Mouse (Mus musculus) stomach, embryonic 15.5 days (tissue): ENCODE measurements around the gene Bmp7. TPM values are rescaled to one million over a fixed set of nuclear protein-coding genes. Genes with fewer than 3 reads are reported as not detected.

Experiments
- ATAC-seq: fragments of 200-750 bp; cut with Nextera tagmentation; 2 replicates; pipeline ENCODE4 v1.8.0; 2017; ENCODE audit warnings: low read depth, moderate number of reproducible peaks, moderate TSS enrichment; ENCODE audit not compliant: insufficient read depth, low FRiP score
- H3K27ac ChIP-seq: fragments of 300-500 bp; sonication (generic); 2 replicates; pipeline ENCODE4 v1.5.1; 2015; ENCODE audit warnings: mild to moderate bottlenecking, inconsistent platforms
- H3K27me3 ChIP-seq: fragments of 300-500 bp; sonication (generic); replicated peaks from 2 replicates; pipeline ENCODE4 v1.6.1; 2015; ENCODE audit warnings: inconsistent platforms
- H3K36me3 ChIP-seq: fragments of 300-500 bp; sonication (generic); 2 replicates; pipeline ENCODE4 v1.6.1; 2015; ENCODE audit warnings: inconsistent platforms
- H3K4me1 ChIP-seq: fragments of 300-500 bp; sonication (generic); 2 replicates; pipeline ENCODE4 v1.6.1; 2015; ENCODE audit warnings: inconsistent platforms
- H3K4me2 ChIP-seq: fragments of 300-500 bp; sonication (generic); 2 replicates; pipeline ENCODE4 v1.6.1; 2015; ENCODE audit warnings: mild to moderate bottlenecking, inconsistent platforms
- H3K4me3 ChIP-seq: fragments of 300-500 bp; sonication (generic); replicated peaks from 2 replicates; pipeline ENCODE4 v1.5.1; 2015; ENCODE audit warnings: inconsistent platforms
- H3K9ac ChIP-seq: fragments of 300-500 bp; sonication (generic); 2 replicates; pipeline ENCODE4 v1.6.1; 2015; ENCODE audit warnings: inconsistent platforms
- H3K9me3 ChIP-seq: fragments of 300-500 bp; sonication (generic); 2 replicates; pipeline ENCODE4 v1.6.1; 2016; ENCODE audit warnings: inconsistent platforms
- WGBS: fragments of 180-500 bp; shearing (Covaris S2); methylation state at CpG from one replicate; pipeline ENCODE4 v1.1.7; 2015; 5-methylcytosine and 5-hydroxymethylcytosine counted together
- polyA plus RNA-seq: library from polyadenylated mRNA; unstranded; fragments of >200 nt; fragmentation: Nextera tagmentation; extraction: Ambion mirVana; gene quantifications from 2 replicates; pipeline ENCODE4 v1.2.1, GENCODE M21; 2015

The Bmp7 gene
- polyA plus RNA-seq, 1 experiment from 2014 or later: 22.9 TPM

- H3K4me1 ChIP-seq: peaks cover 24% of the 10 kb centered on the region
These were observed 96.2 kb downstream of the Bmp7 start for GRCm38 (mm10) chr2:172843903-172844302.

GRCm38 (mm10) chr2:172842306-172842705, 97.8 kb downstream of the Bmp7 start:
- no peak overlapping the region for H3K27ac ChIP-seq
- no peak for ATAC-seq

More at GRCm38 (mm10) chr2:172843903-172844302, 96.2 kb downstream of the Bmp7 start:
- Histone ChIP-seq H3K4me3 (no peak overlapping the region), H3K36me3 (no peaks in the 10 kb centered on the region), H3K4me2 (no peak overlapping the region), H3K9ac (no peak overlapping the region), H3K27me3 (no peaks in the 10 kb centered on the region), H3K9me3 (no peaks in the 10 kb centered on the region), H3K27ac (no peak overlapping the region)
- no peak for ATAC-seq
- WGBS: 80% methylated on average over 9 of the region's 9 CpGs

GRCm38 (mm10) chr2:172840905-172841750, 99.0 kb downstream of the Bmp7 start:
- no peaks in the 10 kb centered on the region for H3K36me3 ChIP-seq
- H3K4me3 ChIP-seq: no peak overlapping the region
- no peak overlapping the region for H3K9ac ChIP-seq
- peaks cover 22% of the 10 kb centered on the region for H3K4me1 ChIP-seq
- ATAC-seq: no peak
- no peak overlapping the region for H3K4me2 ChIP-seq
- no peaks in the 10 kb centered on the region for H3K27me3 ChIP-seq
- no peaks in the 10 kb centered on the region for H3K9me3 ChIP-seq
- H3K27ac ChIP-seq: no peak overlapping the region
- 58% methylated on average over 11 of the region's 11 CpGs for WGBS

More at GRCm38 (mm10) chr2:172842306-172842705, 97.8 kb downstream of the Bmp7 start:
- no peaks in the 10 kb centered on the region for H3K27me3 ChIP-seq
- 79% methylated on average over 4 of the region's 4 CpGs for WGBS
- H3K9me3 ChIP-seq: no peaks in the 10 kb centered on the region
- no peaks in the 10 kb centered on the region for H3K36me3 ChIP-seq
- H3K4me2 ChIP-seq: no peak overlapping the region
- peaks cover 23% of the 10 kb centered on the region for H3K4me1 ChIP-seq
- no peak overlapping the region for H3K4me3 ChIP-seq
- no peak overlapping the region for H3K9ac ChIP-seq

GRCm38 (mm10) chr2:172839317-172839980, 100.7 kb downstream of the Bmp7 start:
- 0 out of 2 replicates have a peak, but pooled peaks cover 9% of the 10 kb centered on the region for H3K4me1 ChIP-seq
- ATAC-seq: no peak
- H3K4me3 ChIP-seq: no peak overlapping the region
- no peaks in the 10 kb centered on the region for H3K9me3 ChIP-seq
- no peak overlapping the region for H3K9ac ChIP-seq
- no peak overlapping the region for H3K4me2 ChIP-seq
- H3K27ac ChIP-seq: no peak overlapping the region
- no peaks in the 10 kb centered on the region for H3K36me3 ChIP-seq
- WGBS: 52% methylated on average over 10 of the region's 10 CpGs
- no peaks in the 10 kb centered on the region for H3K27me3 ChIP-seq

- 80% methylated on average over 6 of the region's 6 CpGs for WGBS
- peaks cover 9% of the 10 kb centered on the region; the same call in 1 of the 2 replicates for H3K4me1 ChIP-seq
- no peaks in the 10 kb centered on the region for H3K27me3 ChIP-seq
- no peak overlapping the region for H3K4me3 ChIP-seq
- no peak overlapping the region for H3K9ac ChIP-seq
- no peak overlapping the region for H3K4me2 ChIP-seq
- ATAC-seq: no peak
- no peaks in the 10 kb centered on the region for H3K9me3 ChIP-seq
- H3K36me3 ChIP-seq: no peaks in the 10 kb centered on the region
- H3K27ac ChIP-seq: no peak overlapping the region
These were observed 103.6 kb downstream of the Bmp7 start for GRCm38 (mm10) chr2:172836516-172836915.

GRCm38 (mm10) chr2:172833196-172833595, 106.9 kb downstream of the Bmp7 start:
- 31% methylated on average over 2 of the region's 2 CpGs for WGBS
- Histone ChIP-seq H3K36me3 (no peaks in the 10 kb centered on the region), H3K9ac (no peak overlapping the region), H3K4me2 (no peak overlapping the region), H3K4me3 (no peak overlapping the region), H3K27me3 (no peaks in the 10 kb centered on the region), H3K4me1 (no peaks in the 10 kb centered on the region; the same call in 1 of the 2 replicates), H3K9me3 (no peaks in the 10 kb centered on the region), H3K27ac (no peak overlapping the region)
- no peak for ATAC-seq

GRCm38 (mm10) chr2:172831762-172832161, 108.4 kb downstream of the Bmp7 start:
- H3K27ac ChIP-seq: no peak overlapping the region
- H3K9me3 ChIP-seq: no peaks in the 10 kb centered on the region

GRCm38 (mm10) chr2:172831133-172831532, 109.0 kb downstream of the Bmp7 start:
- Histone ChIP-seq H3K4me1 (no peaks in the 10 kb centered on the region; the same call in 1 of the 2 replicates), H3K9ac (no peak overlapping the region), H3K27ac (no peak overlapping the region), H3K4me2 (no peak overlapping the region), H3K4me3 (no peak overlapping the region), H3K27me3 (no peaks in the 10 kb centered on the region), H3K36me3 (no peaks in the 10 kb centered on the region), H3K9me3 (no peaks in the 10 kb centered on the region)
- ATAC-seq: peak; percentile 35; the same call in 1 of the 2 replicates
- 15% methylated on average over 3 of the region's 3 CpGs for WGBS

More at GRCm38 (mm10) chr2:172831762-172832161, 108.4 kb downstream of the Bmp7 start:
- H3K4me1 ChIP-seq: no peaks in the 10 kb centered on the region; the same call in 1 of the 2 replicates
- 13% methylated on average over 5 of the region's 5 CpGs for WGBS
- no peak overlapping the region for H3K9ac ChIP-seq
- H3K36me3 ChIP-seq: no peaks in the 10 kb centered on the region
- H3K4me2 ChIP-seq: no peak overlapping the region
- H3K27me3 ChIP-seq: no peaks in the 10 kb centered on the region
- peak; percentile 63; the same call in 1 of the 2 replicates for ATAC-seq
- no peak overlapping the region for H3K4me3 ChIP-seq

GRCm38 (mm10) chr2:172828229-172828628, 111.9 kb downstream of the Bmp7 start:
- peaks cover 10% of the 10 kb centered on the region; the same call in 1 of the 2 replicates for H3K27me3 ChIP-seq

GRCm38 (mm10) chr2:172827564-172827963, 112.6 kb downstream of the Bmp7 start:
- 47% methylated on average over 7 of the region's 7 CpGs for WGBS
- H3K36me3 ChIP-seq: no peaks in the 10 kb centered on the region
- H3K9ac ChIP-seq: no peak overlapping the region
- H3K27ac ChIP-seq: no peak overlapping the region
- H3K4me3 ChIP-seq: no peak overlapping the region
- peaks cover 10% of the 10 kb centered on the region; the same call in 1 of the 2 replicates for H3K27me3 ChIP-seq
- H3K4me2 ChIP-seq: no peak overlapping the region
- H3K4me1 ChIP-seq: peaks cover 9% of the 10 kb centered on the region
- peak; percentile 13 for ATAC-seq
- H3K9me3 ChIP-seq: no peaks in the 10 kb centered on the region

More at GRCm38 (mm10) chr2:172828229-172828628, 111.9 kb downstream of the Bmp7 start:
- H3K4me1 ChIP-seq: peaks cover 9% of the 10 kb centered on the region
- H3K36me3 ChIP-seq: no peaks in the 10 kb centered on the region
- no peak for ATAC-seq
- H3K9ac ChIP-seq: no peak overlapping the region
- no peak overlapping the region for H3K4me2 ChIP-seq
- H3K27ac ChIP-seq: no peak overlapping the region
- WGBS: 41% methylated on average over 5 of the region's 5 CpGs
- no peak overlapping the region for H3K4me3 ChIP-seq
- H3K9me3 ChIP-seq: no peaks in the 10 kb centered on the region

- H3K27me3 ChIP-seq: peaks cover 10% of the 10 kb centered on the region; the same call in 1 of the 2 replicates
- peaks cover 9% of the 10 kb centered on the region for H3K4me1 ChIP-seq
- no peak for ATAC-seq
- WGBS: 82% methylated on average over 11 of the region's 11 CpGs
- H3K9me3 ChIP-seq: no peaks in the 10 kb centered on the region
- no peaks in the 10 kb centered on the region for H3K36me3 ChIP-seq
- H3K9ac ChIP-seq: no peak overlapping the region
- H3K4me2 ChIP-seq: no peak overlapping the region
- H3K4me3 ChIP-seq: no peak overlapping the region
- H3K27ac ChIP-seq: no peak overlapping the region
These were observed 114.4 kb downstream of the Bmp7 start for GRCm38 (mm10) chr2:172825785-172826145.
